Mouse (Mus musculus) cortical plate, adult 2 months (tissue): Measurements from ENCODE around the gene Col23a1.
A peak's percentile ranks its signal among the peaks of the same experiment; 100 is the strongest.

Experiments
- CTCF ChIP-seq: fragments of 200-500 bp; IDR thresholded peaks from 2 replicates; pipeline ENCODE4 v1.5.1; 2011; ENCODE audit warnings: mild to moderate bottlenecking, control low read depth, low read length; ENCODE audit not compliant: insufficient read depth; ENCODE audit errors: extremely low read depth
- POLR2A ChIP-seq: fragments of 200-500 bp; IDR thresholded peaks from 2 replicates; pipeline ENCODE4 v1.6.1; 2011; ENCODE audit warnings: mild to moderate bottlenecking, low read length, control low read depth; ENCODE audit not compliant: insufficient read depth; ENCODE audit errors: extremely low read depth

GRCm38 (mm10) chr11:51622971-51623491 is 333.3 kb downstream of the Col23a1 start:
- no peak for TF ChIP-seq CTCF
- TF ChIP-seq POLR2A = peak; percentile 54; the same call in 1 of the 2 replicates
